Mouse (Mus musculus) frontal cortex, postnatal 14 days (tissue): ENCODE measurements around the gene Ctdspl.

Source experiments
- DNase-seq, 2 experiments: peaks; one replicate each; pipeline ENCODE4 v3.0.0; 2022; ENCODE audit warnings: low spot score in 2 of 2

The Ctdspl gene

GRCm38 (mm10) chr9:118926111-118926650, at the start of gene Ctdspl:
Ctdspl (plus strand) TSS chr9:118926453.
- peak; percentile 37 to 60 for DNase-seq

DNA sequence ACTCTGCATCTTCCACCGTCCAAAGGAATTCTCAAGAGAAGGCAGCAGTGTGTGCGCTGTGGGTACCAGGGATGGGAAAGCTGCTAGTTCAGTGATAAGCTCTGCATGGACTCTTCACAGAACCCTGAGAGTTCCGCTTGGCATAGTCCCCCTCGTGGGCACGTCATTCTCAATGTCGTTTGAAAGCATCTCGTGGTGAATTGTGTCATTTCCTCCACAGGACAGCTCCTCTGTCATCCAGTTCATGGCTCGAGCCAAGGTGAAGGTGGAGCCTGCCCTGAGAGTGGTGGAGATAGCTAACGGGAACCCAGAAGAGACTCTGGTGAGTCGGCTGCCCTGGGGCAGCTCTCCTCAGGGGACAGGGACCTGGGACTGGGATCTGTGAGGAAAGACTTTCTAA, 49.4 kb upstream of the Ctdspl start:
- DNase-seq: no peak

GRCm38 (mm10) chr9:118877365-118878008, 48.8 kb upstream of the Ctdspl start:
- DNase-seq: no peak

GRCm38 (mm10) chr9:118878596-118878995, 47.7 kb upstream of the Ctdspl start:
- no peak for DNase-seq

GRCm38 (mm10) chr9:118881281-118881945, 44.8 kb upstream of the Ctdspl start:
- DNase-seq: no peak

GRCm38 (mm10) chr9:118881946-118882284, 44.3 kb upstream of the Ctdspl start:
- DNase-seq: no peak

DNA sequence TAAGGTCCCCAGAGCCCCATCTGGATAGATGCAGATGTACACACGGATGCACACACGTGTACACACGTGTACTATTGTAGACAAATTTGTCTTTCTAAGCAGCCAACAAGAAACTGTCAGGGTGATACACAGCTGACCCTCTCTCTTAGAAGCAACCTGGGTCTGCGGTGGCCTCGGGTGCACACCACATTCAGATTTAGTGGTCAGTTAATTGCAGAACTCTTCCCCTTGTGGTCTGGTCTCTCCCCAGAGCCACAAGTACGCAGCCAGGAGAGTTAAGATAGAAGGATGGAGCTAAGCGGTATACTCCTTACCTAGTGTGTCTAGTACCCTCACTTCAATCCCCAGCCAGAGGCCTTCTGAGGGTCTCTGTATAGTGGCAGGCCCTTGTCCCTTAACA, 43.1 kb upstream of the Ctdspl start:
- no peak for DNase-seq

GRCm38 (mm10) chr9:118885785-118886184, 40.5 kb upstream of the Ctdspl start:
- no peak for DNase-seq

- no peak for DNase-seq
These were observed 39.1 kb upstream of the Ctdspl start for GRCm38 (mm10) chr9:118887201-118887600.

DNA sequence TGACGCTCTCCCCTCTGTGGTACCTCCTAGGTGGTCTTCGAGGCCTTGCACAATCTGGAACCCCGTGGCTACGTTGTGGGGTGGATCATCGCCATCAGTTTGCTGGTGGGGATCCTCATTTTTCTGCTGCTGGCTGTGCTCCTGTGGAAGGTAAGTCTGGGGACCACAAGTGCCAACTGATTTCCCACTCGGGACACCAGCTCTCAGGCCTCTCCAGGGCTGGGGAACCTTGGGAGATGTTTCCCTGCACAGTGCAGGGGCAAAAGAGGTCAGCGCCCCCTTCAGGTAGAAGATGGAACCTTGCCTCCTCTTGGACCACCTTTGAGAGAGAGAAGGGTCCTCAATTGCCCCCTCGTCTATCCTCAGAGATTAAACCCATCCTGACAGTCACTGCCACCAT, 38.5 kb upstream of the Ctdspl start:
- no peak for DNase-seq

DNA sequence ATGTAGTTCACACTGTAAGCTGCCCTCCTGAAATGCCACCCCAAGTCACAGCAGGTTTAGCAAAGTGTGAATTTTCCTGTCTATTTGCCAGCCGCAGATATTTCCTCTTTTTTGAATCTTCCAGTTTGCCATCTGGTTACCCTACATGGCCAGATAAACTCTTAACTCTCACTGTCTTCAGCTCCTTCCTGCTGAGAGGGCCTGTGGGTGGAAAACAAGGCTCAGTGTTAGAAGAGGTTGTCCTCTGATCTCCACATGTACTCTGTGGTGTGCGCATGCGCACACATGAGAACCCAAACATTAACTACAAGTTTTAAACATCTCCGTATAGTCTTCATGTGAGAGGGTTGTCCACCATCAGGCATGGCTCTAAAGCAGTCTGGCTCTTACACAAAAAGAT, 36.1 kb upstream of the Ctdspl start:
- no peak for DNase-seq

DNA sequence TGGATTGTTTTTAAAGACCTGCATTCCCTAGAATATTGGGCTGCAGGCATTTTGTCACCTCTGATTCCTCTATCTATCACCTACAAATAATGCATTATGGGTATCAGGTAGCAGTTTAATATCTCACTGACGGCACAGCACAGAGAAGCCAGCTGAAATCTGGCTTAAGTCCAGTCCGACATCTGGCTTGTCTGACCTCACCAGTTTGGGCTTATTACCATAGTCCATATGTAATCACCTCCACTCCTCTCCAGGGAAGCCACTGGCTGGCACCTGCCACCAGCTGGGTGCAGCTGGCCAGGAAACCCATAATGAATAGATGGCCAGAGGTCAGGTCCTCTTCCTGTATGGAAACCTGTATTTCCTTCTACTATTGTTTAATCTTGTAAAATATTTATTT, 35.6 kb upstream of the Ctdspl start:
- no peak for DNase-seq

GRCm38 (mm10) chr9:118891068-118891467, 35.2 kb upstream of the Ctdspl start:
- DNase-seq: no peak

GRCm38 (mm10) chr9:118891593-118891992, 34.7 kb upstream of the Ctdspl start:
- DNase-seq: no peak

GRCm38 (mm10) chr9:118895101-118895500, 31.2 kb upstream of the Ctdspl start:
- no peak for DNase-seq

GRCm38 (mm10) chr9:118900677-118901076, 25.6 kb upstream of the Ctdspl start:
- DNase-seq: no peak

DNA sequence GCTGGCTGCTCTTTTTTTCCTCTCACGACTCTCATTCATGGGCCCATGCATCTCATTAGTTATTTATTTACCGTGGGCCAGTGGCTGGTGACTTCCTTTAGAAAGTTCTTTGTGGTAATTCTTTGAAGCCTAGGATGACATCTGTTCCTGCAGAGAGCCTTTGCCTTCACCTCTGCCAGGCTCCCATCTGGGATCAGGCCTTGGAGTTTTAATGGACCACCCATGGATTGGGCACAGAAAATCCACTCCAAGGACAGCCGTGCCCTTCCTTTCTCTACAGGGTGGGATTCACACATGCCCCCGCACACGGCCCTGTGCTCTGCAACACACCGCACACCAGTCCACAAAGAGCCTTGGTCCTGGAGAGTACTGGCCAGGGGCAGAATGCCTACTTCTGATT, 24.3 kb upstream of the Ctdspl start:
- no peak for DNase-seq

DNA sequence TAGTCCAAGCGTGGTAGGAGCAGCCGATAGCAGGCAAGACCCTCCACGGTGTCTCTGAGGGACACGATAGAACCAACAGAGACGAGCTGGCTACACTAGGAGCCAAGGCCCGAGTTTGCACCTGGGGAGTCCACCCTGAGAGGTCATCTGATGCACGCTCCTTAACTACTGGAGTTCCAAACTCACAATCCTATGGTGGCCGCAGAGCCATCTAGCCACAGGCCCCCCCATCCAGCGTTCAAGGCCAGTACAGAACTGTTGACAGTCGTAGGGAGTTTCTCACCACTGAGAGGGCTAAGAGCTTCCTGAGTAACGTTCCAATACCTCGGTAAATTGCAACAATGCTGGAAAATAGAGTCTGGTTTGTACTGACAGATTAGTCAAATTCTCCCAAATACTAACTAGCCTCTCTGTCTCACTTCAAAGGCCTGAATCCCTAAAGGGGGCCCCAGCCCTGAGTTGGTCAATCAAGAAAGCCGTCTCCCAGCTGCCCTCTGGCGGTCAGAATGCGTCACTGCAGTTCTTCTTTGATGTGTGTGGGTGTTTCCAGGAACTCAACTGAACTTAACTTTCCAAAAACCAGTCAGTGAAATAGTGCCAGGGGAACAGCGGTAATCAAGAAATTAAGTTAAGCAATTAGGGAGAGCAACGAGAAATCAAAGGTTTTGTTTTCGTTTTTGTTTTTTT, 18.2 kb upstream of the Ctdspl start:
- peak; percentile 61 to 85 for DNase-seq

DNA sequence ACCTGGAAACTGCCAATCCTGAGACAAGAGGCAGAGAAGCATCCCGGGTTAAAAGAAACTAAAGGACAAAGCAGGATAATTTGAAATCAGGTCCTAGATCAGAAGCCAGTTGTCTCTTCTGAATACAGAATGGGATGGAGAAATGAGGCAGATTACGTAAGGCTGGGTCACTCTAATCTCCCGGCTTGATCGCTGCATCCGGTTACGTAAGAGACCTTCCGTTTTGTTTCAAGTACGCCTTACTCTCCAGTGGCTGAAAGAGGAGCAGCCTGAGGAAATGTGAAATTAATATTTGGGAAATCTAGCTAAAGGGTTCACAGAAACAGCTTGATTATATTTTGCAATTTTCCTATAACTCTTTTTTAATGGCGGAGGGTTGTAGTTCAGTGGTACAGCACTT, 13.2 kb upstream of the Ctdspl start:
- no peak for DNase-seq

GRCm38 (mm10) chr9:118913613-118914012, 12.6 kb upstream of the Ctdspl start:
- DNase-seq: no peak

DNA sequence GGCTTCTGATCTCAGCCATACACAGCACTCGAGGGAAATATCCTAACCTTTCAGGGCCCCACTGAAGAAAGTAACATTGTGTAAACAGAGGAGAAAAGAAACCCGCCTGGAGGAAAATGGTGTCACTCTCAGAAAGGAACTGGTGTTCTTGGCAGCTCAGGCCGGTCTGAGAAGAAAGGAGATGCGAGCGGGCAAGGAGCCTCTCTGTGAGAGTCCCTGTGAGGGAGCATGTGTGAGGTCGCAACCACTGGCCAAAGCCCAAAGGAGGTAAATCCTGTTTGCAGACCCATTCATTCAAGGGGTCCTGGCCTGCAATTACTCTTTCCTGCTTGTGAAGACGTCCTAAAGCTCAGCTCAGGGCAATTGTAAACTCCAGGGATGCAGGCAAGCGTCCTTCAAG, 11.7 kb upstream of the Ctdspl start:
- DNase-seq: no peak

DNA sequence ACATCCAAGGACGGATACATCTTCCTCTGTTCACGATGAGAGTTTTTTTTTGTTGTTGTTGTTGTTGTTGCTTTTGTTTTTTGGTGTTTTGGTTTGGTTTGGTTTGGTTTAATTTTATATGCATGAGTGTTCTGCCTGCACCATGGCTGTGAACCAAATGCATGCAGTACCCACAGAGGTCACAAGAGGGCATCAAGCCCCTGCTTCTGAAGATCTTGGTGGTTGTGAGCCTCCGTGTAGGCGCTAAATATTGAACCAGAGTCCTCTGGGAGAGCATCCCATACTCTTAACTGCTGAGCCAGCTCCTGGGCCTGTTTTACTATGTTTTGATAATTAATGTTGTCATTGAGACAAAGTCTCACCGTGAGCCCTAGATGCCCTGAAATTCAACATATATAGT, 11.0 kb upstream of the Ctdspl start:
- DNase-seq: no peak

GRCm38 (mm10) chr9:118919672-118920186, 6.5 kb upstream of the Ctdspl start:
- peak in 1 of 2 experiments; percentile 40 for DNase-seq
